Mouse (Mus musculus): Measurements from ENCODE around the gene Ifna5.
"Not testable (repeated sequence)": the region's sequence is repeated elsewhere in the genome, so short reads cannot be mapped to it uniquely, and the experiment has no call there.

Gene Ifna5

DNA sequence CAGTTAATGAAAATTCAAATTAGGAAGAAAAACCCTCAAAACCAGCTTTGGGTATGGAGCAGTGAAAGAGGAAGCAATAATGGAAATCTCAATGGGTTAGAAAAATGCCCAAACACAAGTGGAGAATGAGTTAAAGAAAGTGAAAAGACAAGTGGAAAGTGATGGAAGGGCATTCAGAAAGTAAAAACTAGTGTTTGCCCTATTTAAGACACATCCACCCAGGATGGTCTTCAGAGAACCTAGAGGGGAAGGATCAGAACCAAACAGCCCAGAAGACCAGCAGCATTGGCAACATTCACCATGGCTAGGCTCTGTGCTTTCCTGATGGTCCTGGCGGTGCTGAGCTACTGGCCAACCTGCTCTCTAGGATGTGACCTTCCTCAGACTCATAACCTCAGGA lies at the start of gene Ifna5:
Gene Ifna5, plus strand, starts transcription at position 301 of the 400 bp plus-strand sequence.
- not testable (repeated sequence) for DNase-seq (ENCODE audit: low spot score)

- DNase-seq (ENCODE audit: low spot score), result peak; percentile 67
Observed at GRCm38 (mm10) chr4:88788402-88788801, 46.9 kb upstream of the Ifna5 start, which contains the start of gene Gm13277. TSS of gene Gm13277 (plus strand) at chr4:88788632.

DNA sequence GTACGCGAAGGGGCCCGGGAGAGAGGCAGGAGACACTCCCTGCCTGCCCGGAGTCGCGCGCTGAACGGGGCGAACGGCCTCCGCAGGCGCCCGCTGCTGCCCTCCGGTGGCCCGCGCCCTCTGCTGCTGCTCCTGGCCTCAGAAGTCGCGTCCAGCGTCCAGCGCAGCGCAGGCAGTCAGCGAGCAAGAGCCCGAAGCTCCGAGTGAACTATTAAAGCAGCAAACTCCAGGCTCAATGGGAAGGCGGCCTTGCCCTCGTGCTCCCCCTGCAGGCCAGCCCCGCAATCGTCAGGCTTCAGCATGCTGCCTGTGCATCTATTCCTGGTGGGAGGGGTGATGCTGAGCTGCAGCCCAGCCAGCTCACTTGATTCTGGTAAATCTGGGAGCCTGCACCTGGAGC lies 44.1 kb upstream of the Ifna5 start, which contains the start of gene Gm13278:
Gene Gm13278, plus strand, starts transcription at position 301 of the 400 bp plus-strand sequence.
- not testable (repeated sequence) for DNase-seq (ENCODE audit: low spot score)

- DNase-seq (ENCODE audit: low spot score), result peak; percentile 72
Observed at GRCm38 (mm10) chr4:88793936-88794675, 41.2 kb upstream of the Ifna5 start, which contains the start of gene Gm13275. TSS of gene Gm13275 (plus strand) at chr4:88794487.

GRCm38 (mm10) chr4:88797097-88797496 lies 38.2 kb upstream of the Ifna5 start, which contains the start of gene Gm13279:
TSS of gene Gm13279 (plus strand) at chr4:88797397.
- not testable (repeated sequence) for DNase-seq (ENCODE audit: low spot score)

DNA sequence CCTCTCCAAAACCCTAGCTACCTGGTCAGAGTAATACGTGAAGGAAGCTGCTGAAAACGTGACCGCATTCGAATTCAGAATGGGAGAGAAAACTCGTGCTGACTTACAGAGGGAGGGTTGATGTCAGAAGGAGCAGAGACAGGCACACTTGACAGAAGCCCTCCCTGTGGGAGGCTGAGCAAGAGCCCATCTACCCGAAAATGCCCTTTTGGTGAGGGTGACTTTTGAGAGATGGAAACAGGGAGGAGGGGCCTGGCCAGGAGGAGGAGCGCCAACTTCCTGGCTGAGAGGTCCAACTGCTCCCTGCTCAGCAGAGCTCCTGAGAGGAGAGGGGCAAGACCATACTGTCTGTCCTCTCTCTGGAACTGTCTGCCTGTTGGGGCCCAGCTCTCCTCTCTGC lies 36.0 kb upstream of the Ifna5 start, which contains the start of gene Gm13285:
Gene Gm13285, plus strand, starts transcription at position 301 of the 400 bp plus-strand sequence.
- DNase-seq (ENCODE audit: low spot score), result not testable (repeated sequence)

GRCm38 (mm10) chr4:88802954-88803353 lies 32.4 kb upstream of the Ifna5 start, which contains the start of gene Gm13287:
TSS of gene Gm13287 (plus strand) at chr4:88803254.
- not testable (repeated sequence) for DNase-seq (ENCODE audit: low spot score)

DNA sequence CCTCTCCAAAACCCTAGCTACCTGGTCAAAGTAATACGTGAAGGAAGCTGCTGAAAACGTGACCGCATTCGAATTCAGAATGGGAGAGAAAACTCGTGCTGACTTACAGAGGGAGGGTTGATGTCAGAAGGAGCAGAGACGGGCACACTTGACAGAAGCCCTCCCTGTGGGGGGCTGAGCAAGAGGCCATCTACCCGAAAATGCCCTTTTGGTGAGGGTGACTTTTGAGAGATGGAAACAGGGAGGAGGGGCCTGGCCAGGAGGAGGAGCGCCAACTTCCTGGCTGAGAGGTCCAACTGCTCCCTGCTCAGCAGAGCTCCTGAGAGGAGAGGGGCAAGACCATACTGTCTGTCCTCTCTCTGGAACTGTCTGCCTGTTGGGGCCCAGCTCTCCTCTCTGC lies 30.1 kb upstream of the Ifna5 start, which contains the start of gene Gm13288:
Gene Gm13288, plus strand, starts transcription at position 301 of the 400 bp plus-strand sequence.
- DNase-seq (ENCODE audit: low spot score), result not testable (repeated sequence)

DNA sequence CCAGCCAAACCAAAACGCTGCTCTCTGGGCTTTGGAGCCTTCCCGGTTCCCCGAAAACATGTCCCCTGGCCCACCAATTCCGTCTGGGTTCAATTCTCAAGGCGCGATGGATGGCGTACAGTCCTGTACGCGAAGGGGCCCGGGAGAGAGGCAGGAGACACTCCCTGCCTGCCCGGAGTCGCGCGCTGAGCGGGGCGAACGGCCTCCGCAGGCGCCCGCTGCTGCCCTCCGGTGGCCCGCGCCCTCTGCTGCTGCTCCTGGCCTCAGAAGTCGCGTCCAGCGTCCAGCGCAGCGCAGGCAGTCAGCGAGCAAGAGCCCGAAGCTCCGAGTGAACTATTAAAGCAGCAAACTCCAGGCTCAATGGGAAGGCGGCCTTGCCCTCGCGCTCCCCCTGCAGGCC lies 29.6 kb upstream of the Ifna5 start:
- DNase-seq (ENCODE audit: low spot score), result not testable (repeated sequence)

GRCm38 (mm10) chr4:88815928-88816327 lies 19.4 kb upstream of the Ifna5 start, which contains the start of gene Ifna7:
TSS of gene Ifna7 (plus strand) at chr4:88816228.
- DNase-seq (ENCODE audit: low spot score), result no peak

GRCm38 (mm10) chr4:88819659-88820058 lies 15.7 kb upstream of the Ifna5 start, which contains the start of gene Ifna11:
TSS of gene Ifna11 (plus strand) at chr4:88819959.
- no peak for DNase-seq (ENCODE audit: low spot score)

GRCm38 (mm10) chr4:88822995-88823394 lies 12.3 kb upstream of the Ifna5 start:
- DNase-seq (ENCODE audit: low spot score), result no peak

GRCm38 (mm10) chr4:88827116-88827515 lies 8.2 kb upstream of the Ifna5 start, which contains the start of gene Ifna6:
TSS of gene Ifna6 (plus strand) at chr4:88827416.
- not testable (repeated sequence) for DNase-seq (ENCODE audit: low spot score)

- DNase-seq (ENCODE audit: low spot score), result peak; percentile 26
Observed at GRCm38 (mm10) chr4:88830523-88830922, 4.8 kb upstream of the Ifna5 start.

DNA sequence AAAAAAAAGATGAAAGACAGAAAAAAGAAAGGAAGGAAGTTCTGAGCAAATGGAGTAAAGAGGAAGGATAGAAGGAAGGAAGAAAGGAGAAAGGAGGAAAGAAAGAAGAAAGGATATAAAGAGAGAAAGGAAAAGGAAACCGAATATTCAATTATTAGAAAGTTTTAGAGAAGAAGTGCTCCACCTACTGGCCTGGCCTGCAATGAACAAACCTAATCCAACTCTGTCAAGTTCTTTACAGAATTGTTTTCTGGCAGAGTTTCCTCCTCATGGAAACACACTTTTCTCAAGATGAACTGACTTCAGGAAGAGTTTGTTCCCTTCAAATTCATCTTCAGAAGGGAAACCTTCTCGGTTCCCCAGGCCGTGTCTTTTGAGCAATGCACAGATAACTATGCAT lies 3.5 kb downstream of the Ifna5 start:
- no peak for DNase-seq (ENCODE audit: low spot score)

DNA sequence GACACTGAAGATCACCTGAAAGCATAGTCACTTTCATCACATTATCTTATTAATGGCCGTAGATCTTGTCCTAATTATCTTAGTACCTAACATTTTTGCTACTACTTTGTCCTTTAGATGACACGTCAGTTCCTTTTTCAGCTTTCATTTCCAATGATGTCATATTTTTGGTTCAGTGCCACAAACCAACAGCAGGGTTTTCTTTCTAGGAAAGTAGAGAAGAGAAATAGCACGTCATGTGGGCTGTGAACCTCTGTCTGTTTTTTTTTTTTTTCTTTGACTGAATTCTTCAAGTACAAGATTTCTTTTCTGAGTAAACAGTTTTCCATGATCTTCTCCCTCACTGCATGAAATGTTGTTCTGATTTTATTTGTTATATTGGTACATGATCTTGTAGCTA lies 4.7 kb downstream of the Ifna5 start:
- no peak for DNase-seq (ENCODE audit: low spot score)

DNA sequence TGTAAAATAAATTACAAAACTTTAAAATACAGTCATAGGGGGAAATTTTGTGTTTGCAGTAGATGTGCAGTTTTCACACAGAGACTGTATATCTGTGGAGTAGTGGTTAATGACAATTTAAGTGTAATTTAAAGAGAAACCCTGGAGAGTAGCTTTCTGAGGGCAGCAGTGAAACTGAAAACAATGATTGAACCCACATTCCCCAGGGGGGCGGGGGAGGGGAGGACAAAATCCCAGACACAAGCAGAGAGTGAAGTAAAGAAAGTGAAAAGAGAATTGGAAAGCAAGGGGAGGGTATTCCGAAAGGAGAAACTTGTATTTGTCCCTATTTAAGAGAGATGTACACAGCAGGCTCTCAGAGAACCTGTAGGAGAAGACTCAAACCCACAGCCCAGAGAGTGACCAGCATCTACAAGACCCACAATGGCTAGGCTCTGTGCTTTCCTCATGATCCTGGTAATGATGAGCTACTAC lies 6.2 kb downstream of the Ifna5 start, which contains the start of gene Ifna4:
Gene Ifna4, plus strand, starts transcription at position 424 of the 474 bp plus-strand sequence.
- DNase-seq (ENCODE audit: low spot score), result no peak

- DNase-seq (ENCODE audit: low spot score), result no peak
Observed at GRCm38 (mm10) chr4:88845334-88845733, 10.0 kb downstream of the Ifna5 start.

DNA sequence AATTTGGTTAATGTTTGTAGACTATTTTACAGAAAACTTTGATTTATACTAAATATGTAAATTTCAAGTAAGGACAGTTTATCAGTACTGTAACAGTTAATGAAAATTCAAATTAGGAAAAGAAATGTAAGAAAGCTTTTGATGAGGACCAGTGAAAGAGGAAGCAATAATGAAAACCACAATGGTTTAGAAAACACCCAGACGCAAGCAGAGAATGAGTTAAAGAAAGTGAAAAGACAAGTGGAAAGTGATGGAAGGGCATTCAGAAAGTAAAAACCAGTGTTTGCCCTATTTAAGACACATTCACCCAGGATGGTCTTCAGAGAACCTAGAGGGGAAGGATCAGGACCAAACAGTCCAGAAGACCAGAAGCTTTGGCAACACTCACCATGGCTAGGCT lies 14.4 kb downstream of the Ifna5 start, which contains the start of gene Ifna1:
Gene Ifna1, plus strand, starts transcription at position 390 of the 400 bp plus-strand sequence.
- no peak for DNase-seq (ENCODE audit: low spot score)

DNA sequence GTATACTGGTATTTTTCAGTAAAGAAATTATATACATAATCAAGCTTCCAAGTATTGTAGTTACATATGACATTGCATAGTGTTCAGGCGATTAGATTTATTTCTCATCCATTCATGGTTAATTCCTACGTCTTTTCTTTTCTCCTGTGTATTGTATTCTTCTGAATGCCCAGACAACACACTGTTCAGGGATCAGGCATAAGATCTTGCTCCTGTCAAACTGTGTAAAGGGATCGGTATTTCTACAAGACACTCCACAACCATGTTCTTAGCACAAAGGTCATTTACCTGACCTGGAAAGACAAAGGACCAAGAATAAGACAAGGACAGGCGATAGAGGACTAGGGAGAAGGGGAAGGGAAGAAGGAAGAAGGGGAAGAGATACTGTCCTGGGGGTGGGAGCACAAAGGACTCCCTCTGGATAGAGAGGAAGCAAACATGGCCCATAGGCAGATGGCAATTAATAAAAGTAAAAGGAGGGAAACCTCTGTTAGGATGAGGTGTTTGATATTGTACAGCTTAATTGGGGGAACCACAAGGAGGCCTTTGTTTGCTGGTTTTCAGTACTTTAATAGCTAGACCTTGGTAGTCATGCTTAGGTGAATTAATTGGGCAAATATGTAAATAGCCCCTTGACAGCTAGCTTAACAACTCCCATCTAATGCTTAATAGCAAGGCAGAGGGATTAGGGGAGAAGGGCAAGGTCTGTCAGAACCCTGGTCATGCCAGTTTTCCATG lies 15.9 kb downstream of the Ifna5 start:
- no peak for DNase-seq (ENCODE audit: low spot score)

GRCm38 (mm10) chr4:88859214-88859613 lies 23.9 kb downstream of the Ifna5 start:
- no peak for DNase-seq (ENCODE audit: low spot score)

DNA sequence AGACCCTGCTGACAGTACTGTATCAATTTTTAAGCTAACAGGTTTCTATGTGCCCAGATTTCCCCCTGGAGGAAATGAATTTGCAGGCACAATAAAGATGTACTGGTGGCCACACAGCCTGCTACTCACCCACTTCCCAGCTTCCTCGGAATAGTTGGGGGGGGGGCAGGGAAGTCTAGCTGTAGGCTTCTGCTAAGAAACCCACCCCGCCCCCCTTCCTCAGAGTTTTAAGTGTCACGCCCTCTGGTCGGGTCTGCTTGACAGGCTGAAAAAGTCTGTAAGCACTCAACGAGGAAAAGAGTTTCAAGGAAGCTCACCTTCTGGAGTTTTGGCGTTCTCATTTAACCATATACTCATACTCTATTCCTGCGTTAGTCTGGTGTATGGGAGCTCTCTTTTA lies 28.0 kb downstream of the Ifna5 start:
- no peak for DNase-seq (ENCODE audit: low spot score)
